Mouse (Mus musculus) forebrain, embryonic 15.5 days (tissue): ENCODE data around the gene Fam53b. TPM values are rescaled to one million over a fixed set of nuclear protein-coding genes. Genes with fewer than 3 reads are reported as not detected.

Source experiments
- ATAC-seq: fragments of 200-750 bp; cut with Nextera tagmentation; replicated peaks from 2 replicates; pipeline ENCODE4 v1.8.0; 2017; ENCODE audit warnings: mild to moderate bottlenecking, moderate TSS enrichment, moderate library complexity
- H3K27ac ChIP-seq: fragments of 300-500 bp; sonication (generic); replicated peaks from 2 replicates; pipeline ENCODE4 v1.5.1; 2015; ENCODE audit warnings: mild to moderate bottlenecking, inconsistent platforms
- H3K27me3 ChIP-seq: fragments of 300-500 bp; sonication (generic); 2 replicates; pipeline ENCODE4 v1.6.1; 2015; ENCODE audit warnings: inconsistent platforms
- H3K36me3 ChIP-seq: fragments of 300-500 bp; sonication (generic); 2 replicates; pipeline ENCODE4 v1.6.1; 2015; ENCODE audit warnings: mild to moderate bottlenecking, inconsistent platforms
- H3K4me1 ChIP-seq: fragments of 300-500 bp; sonication (generic); 2 replicates; pipeline ENCODE4 v1.6.1; 2015; ENCODE audit warnings: inconsistent platforms
- H3K4me2 ChIP-seq: fragments of 300-500 bp; sonication (generic); replicated peaks from 2 replicates; pipeline ENCODE4 v1.6.1; 2015; ENCODE audit warnings: mild to moderate bottlenecking, inconsistent platforms
- H3K4me3 ChIP-seq: fragments of 300-500 bp; sonication (generic); 2 replicates; pipeline ENCODE4 v1.5.1; 2015; ENCODE audit warnings: mild to moderate bottlenecking, inconsistent platforms
- H3K9ac ChIP-seq: fragments of 300-500 bp; sonication (generic); replicated peaks from 2 replicates; pipeline ENCODE4 v1.6.1; 2015; ENCODE audit warnings: mild to moderate bottlenecking, inconsistent platforms
- H3K9me3 ChIP-seq: fragments of 300-500 bp; sonication (generic); 2 replicates; pipeline ENCODE4 v1.6.1; 2016; ENCODE audit warnings: inconsistent platforms
- WGBS: fragments of 180-500 bp; shearing (Covaris S2); methylation state at CpG from one replicate; pipeline ENCODE4 v1.1.7; 2015; ENCODE audit warnings: mixed read lengths; 5-methylcytosine and 5-hydroxymethylcytosine counted together
- polyA plus RNA-seq: library from polyadenylated mRNA; unstranded; fragments of >200 nt; fragmentation: Nextera tagmentation; extraction: Ambion mirVana; gene quantifications from 2 replicates; pipeline ENCODE4 v1.2.1, GENCODE M21; 2015

Fam53b gene
- polyA plus RNA-seq, 1 experiment from 2014 or later: 27.8 TPM

DNA sequence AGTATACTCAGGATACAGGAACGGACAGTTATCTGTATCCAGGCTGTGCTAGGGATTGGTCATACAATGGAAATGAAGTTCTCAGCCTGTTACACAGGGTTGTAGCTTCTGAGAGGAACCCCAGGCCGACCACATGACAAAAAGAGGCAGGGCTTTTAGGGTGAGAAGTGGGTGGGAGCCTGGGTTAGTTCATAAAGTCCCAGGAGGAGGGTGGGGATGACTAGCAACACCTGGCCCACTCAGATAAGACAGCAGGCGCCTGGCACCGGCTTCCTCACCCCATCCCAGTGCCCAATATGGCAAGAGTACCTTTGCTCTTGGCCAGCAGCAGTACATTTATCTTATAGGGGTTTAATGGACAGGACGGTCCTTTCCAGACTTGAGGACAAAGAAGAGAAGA is 41.2 kb downstream of the Fam53b start:
- no peaks in the 10 kb centered on the region for H3K9me3 ChIP-seq
- H3K4me2 ChIP-seq: no peak overlapping the region
- WGBS: 90% methylated on average over 5 of the region's 5 CpGs
- no peak overlapping the region for H3K27ac ChIP-seq
- H3K9ac ChIP-seq: no peak overlapping the region
- H3K4me3 ChIP-seq: no peak overlapping the region
- H3K4me1 ChIP-seq: peaks cover 21% of the 10 kb centered on the region
- H3K36me3 ChIP-seq: peaks cover 12% of the 10 kb centered on the region
- no peaks in the 10 kb centered on the region for H3K27me3 ChIP-seq
- no peak for ATAC-seq

DNA sequence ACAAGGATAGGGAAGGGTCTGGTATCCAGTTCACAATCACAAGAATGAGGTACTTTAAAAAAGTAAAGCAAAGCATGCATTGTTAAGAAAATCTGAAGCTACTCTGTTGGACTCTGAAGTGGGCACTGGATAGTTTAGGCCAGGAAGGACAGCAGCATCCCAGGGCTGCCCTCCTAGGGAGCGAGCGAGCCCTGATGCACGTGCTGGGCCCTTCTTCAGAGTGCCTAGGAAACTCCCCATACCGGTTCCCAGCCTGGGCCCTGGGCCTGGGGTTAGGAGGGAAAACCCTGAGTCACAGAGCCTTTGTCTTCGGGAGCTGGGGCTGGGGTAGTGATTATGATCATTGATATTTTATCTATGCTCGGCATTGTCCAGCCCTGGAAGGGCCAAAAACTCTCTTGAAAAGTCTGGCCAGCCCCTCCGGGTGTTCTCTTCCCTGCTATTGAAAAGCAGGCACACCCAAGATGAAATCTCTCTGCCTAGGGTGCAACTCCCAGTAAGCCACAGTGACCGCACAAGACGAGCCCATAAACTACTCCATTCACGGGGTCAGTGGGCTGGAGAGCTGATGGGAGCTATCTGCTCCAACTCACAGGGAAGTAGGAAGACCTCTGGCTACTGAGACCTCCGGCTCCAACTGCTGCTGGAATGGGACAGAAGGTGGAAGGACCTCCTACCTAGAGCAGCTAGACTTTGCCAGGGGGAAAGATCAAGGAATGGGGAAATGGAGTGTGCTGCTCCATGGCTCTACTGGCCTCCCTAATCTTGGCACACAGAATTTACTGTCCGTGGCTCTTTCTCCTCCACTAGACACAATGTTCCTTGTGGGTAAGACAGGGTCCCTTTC is 45.0 kb downstream of the Fam53b start:
- H3K27me3 ChIP-seq: no peaks in the 10 kb centered on the region
- no peak overlapping the region for H3K4me3 ChIP-seq
- 78% methylated on average over 12 of the region's 12 CpGs for WGBS
- H3K9ac ChIP-seq: no peak overlapping the region
- H3K9me3 ChIP-seq: no peaks in the 10 kb centered on the region
- no peak for ATAC-seq
- H3K4me1 ChIP-seq: peaks cover 44% of the 10 kb centered on the region
- H3K27ac ChIP-seq: peak overlapping the region; percentile 93
- no peak overlapping the region for H3K4me2 ChIP-seq
- peaks cover 3% of the 10 kb centered on the region; the same call in 1 of the 2 replicates for H3K36me3 ChIP-seq

DNA sequence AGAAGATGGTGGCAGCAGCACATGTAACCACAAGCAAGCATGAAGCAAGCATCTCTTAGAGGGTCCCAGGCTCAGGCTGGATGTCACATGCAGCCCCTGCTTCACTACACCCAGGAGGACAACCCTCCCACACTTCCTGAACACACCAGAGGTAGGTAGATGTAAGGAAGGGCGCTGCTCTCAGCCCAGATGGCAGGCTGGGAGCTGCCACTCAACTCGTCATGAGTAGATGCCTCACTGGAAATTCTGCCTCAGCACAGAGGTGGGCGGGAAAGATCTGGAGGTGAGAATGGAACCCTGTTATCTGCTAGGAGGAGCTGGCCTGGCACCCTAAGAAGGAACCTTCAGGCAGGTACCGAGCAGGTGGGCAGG is 45.7 kb downstream of the Fam53b start:
- ATAC-seq: peak; percentile 57
- H3K9me3 ChIP-seq: no peaks in the 10 kb centered on the region
- no peak overlapping the region for H3K9ac ChIP-seq
- H3K36me3 ChIP-seq: peaks cover 3% of the 10 kb centered on the region
- H3K4me3 ChIP-seq: no peak overlapping the region
- 43% methylated on average over 4 of the region's 4 CpGs for WGBS
- peaks cover 44% of the 10 kb centered on the region for H3K4me1 ChIP-seq
- H3K27me3 ChIP-seq: no peaks in the 10 kb centered on the region
- H3K4me2 ChIP-seq: no peak overlapping the region
- H3K27ac ChIP-seq: peak overlapping the region; percentile 93

- H3K27me3 ChIP-seq: no peaks in the 10 kb centered on the region
- peak; percentile 89 for ATAC-seq
- H3K4me1 ChIP-seq: peaks cover 44% of the 10 kb centered on the region
- H3K27ac ChIP-seq: peak overlapping the region; percentile 93
- H3K9ac ChIP-seq: no peak overlapping the region
- H3K36me3 ChIP-seq: peaks cover 3% of the 10 kb centered on the region
- no peak overlapping the region for H3K4me2 ChIP-seq
- 7% methylated on average over 12 of the region's 12 CpGs for whole genome bisulfite sequencing
- H3K9me3 ChIP-seq: no peaks in the 10 kb centered on the region
- no peak overlapping the region for H3K4me3 ChIP-seq
Measured at GRCm38 (mm10) chr7:132767233-132767998, 46.3 kb downstream of the Fam53b start.

- Histone ChIP-seq H3K27ac (peak overlapping the region; percentile 93), H3K4me1 (peaks cover 40% of the 10 kb centered on the region), H3K36me3 (no peaks in the 10 kb centered on the region; the same call in 1 of the 2 replicates), H3K9me3 (no peaks in the 10 kb centered on the region), H3K4me2 (no peak overlapping the region), H3K4me3 (no peak overlapping the region), H3K9ac (no peak overlapping the region), H3K27me3 (no peaks in the 10 kb centered on the region)
- ATAC-seq: 0 out of 2 replicates have a peak, but pooled peaks have one; percentile 24
- 70% methylated on average over 11 of the region's 11 CpGs for WGBS
Measured at GRCm38 (mm10) chr7:132766235-132766871, 47.3 kb downstream of the Fam53b start.

DNA sequence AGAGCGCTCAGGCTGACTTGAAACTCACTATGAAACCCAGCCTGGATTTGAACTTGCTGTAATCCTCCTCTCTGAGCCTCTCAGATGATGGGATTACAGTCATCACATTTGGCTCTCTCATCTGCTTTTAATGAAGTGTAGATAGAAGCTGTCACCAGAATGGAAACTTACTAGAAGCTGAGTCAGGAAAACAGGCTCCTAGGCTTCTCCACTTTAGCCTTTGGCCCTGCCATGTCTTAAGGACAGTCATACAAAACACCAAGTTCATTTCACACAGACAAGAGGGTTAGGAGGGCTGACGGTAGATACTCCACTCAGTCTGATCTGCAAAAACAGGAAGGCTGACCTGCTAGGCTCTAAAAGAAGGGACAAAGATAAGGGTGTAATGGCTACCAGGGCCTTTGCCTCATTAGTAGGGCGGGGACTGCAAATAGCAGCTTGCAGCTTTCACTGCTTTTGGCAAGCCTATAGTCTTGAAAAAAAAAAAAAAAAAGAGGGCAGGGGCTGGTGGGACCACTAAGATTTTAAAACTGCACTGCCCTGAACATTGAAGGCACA is 48.0 kb downstream of the Fam53b start:
- Histone ChIP-seq H3K4me3 (no peak overlapping the region), H3K36me3 (no peaks in the 10 kb centered on the region; the same call in 1 of the 2 replicates), H3K9me3 (no peaks in the 10 kb centered on the region), H3K4me1 (peaks cover 40% of the 10 kb centered on the region), H3K4me2 (no peak overlapping the region), H3K27ac (peak overlapping the region; percentile 93), H3K27me3 (no peaks in the 10 kb centered on the region), H3K9ac (no peak overlapping the region)
- ATAC-seq: no peak
- WGBS: 54% methylated on average over 3 of the region's 3 CpGs

- Histone ChIP-seq H3K27me3 (no peaks in the 10 kb centered on the region), H3K36me3 (no peaks in the 10 kb centered on the region; the same call in 1 of the 2 replicates), H3K9me3 (no peaks in the 10 kb centered on the region), H3K4me2 (no peak overlapping the region), H3K27ac (no peak overlapping the region), H3K4me3 (no peak overlapping the region), H3K9ac (no peak overlapping the region), H3K4me1 (peaks cover 44% of the 10 kb centered on the region)
- ATAC-seq: no peak
- 81% methylated on average over 4 of the region's 4 CpGs for WGBS
Measured at GRCm38 (mm10) chr7:132764896-132765491, 48.7 kb downstream of the Fam53b start.

DNA sequence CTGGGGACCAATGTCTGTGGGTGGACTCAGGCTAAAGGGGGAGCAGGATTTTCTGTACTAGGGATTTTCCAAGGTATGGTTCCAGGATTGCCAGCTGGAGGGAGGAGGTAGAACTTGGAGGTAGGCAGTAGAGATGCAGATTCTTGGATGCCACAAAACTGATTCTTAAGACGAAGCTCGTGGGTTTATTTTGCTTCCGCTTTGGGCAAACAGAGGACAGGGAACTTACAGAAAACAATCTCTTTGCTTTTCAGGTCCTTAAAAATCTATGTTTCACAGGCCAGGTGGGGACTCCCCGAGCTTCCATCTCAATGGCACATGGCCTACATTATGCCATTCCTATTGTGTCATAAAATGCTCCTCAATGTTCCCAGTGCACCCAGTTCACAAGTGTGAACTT is 49.4 kb downstream of the Fam53b start:
- 88% methylated on average over 4 of the region's 4 CpGs for WGBS
- no peaks in the 10 kb centered on the region; the same call in 1 of the 2 replicates for H3K36me3 ChIP-seq

GRCm38 (mm10) chr7:132763911-132764310 is 49.8 kb downstream of the Fam53b start:
- 90% methylated on average over 5 of the region's 5 CpGs for WGBS

More for the DNA sequence above, 49.4 kb downstream of the Fam53b start:
- Histone ChIP-seq H3K9me3 (no peaks in the 10 kb centered on the region), H3K4me3 (no peak overlapping the region), H3K27me3 (no peaks in the 10 kb centered on the region), H3K27ac (no peak overlapping the region), H3K4me2 (no peak overlapping the region), H3K4me1 (peaks cover 51% of the 10 kb centered on the region), H3K9ac (no peak overlapping the region)
- no peak for ATAC-seq

GRCm38 (mm10) chr7:132763351-132763750 is 50.3 kb downstream of the Fam53b start:
- H3K9me3 ChIP-seq: no peaks in the 10 kb centered on the region
- no peaks in the 10 kb centered on the region for H3K27me3 ChIP-seq
- no peak overlapping the region for H3K9ac ChIP-seq
- H3K36me3 ChIP-seq: peaks cover 2% of the 10 kb centered on the region; the same call in 1 of the 2 replicates
- no peak overlapping the region for H3K4me3 ChIP-seq
- peaks cover 47% of the 10 kb centered on the region for H3K4me1 ChIP-seq
- no peak overlapping the region for H3K4me2 ChIP-seq
- ATAC-seq: no peak
- no peak overlapping the region for H3K27ac ChIP-seq
- 94% methylated on average over 6 of the region's 6 CpGs for WGBS

More at GRCm38 (mm10) chr7:132763911-132764310, 49.8 kb downstream of the Fam53b start:
- Histone ChIP-seq H3K9me3 (no peaks in the 10 kb centered on the region), H3K27me3 (no peaks in the 10 kb centered on the region), H3K9ac (no peak overlapping the region), H3K4me2 (no peak overlapping the region), H3K36me3 (no peaks in the 10 kb centered on the region; the same call in 1 of the 2 replicates), H3K4me3 (no peak overlapping the region), H3K27ac (no peak overlapping the region), H3K4me1 (peaks cover 53% of the 10 kb centered on the region)
- no peak for ATAC-seq

DNA sequence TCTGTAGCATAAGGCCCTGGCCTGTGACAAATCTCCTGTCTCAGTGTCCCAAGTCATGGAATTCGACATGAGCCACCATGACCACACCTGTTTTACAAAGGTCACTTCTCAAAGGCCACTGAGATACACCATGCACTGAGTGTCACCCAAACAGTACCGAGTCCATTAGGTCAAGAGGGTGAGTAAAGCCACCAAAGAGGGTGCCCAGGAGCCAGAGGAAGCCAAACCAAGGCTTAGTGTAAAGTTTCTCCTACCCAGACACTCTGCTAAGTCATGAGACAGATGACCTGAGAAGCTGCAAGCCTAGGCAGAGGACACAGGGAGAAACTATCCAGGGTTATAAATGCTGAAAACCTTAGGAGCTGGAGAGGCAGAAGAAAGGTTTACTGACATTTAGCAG is 52.3 kb downstream of the Fam53b start:
- no peak overlapping the region for H3K4me2 ChIP-seq
- no peaks in the 10 kb centered on the region for H3K9me3 ChIP-seq
- peaks cover 28% of the 10 kb centered on the region for H3K4me1 ChIP-seq
- 96% methylated on average over 2 of the region's 2 CpGs for WGBS
- no peaks in the 10 kb centered on the region for H3K27me3 ChIP-seq
- H3K27ac ChIP-seq: no peak overlapping the region
- no peak for ATAC-seq
- H3K9ac ChIP-seq: no peak overlapping the region
- H3K4me3 ChIP-seq: no peak overlapping the region
- H3K36me3 ChIP-seq: peaks cover 8% of the 10 kb centered on the region
